Mouse (Mus musculus) heart, postnatal 0 days (tissue): Measurements from ENCODE around the gene Kazn. TPM values are rescaled to one million over a fixed set of nuclear protein-coding genes. Genes with fewer than 3 reads are reported as not detected.
A peak's percentile ranks its signal among the peaks of the same experiment; 100 is the strongest.

ENCODE experiments used
- ATAC-seq: fragments of 200-750 bp; cut with Nextera tagmentation; 2 replicates; pipeline ENCODE4 v1.8.0; 2017; ENCODE audit warnings: low read depth, moderate number of reproducible peaks, moderate library complexity; ENCODE audit not compliant: insufficient read depth
- DNase-seq: peaks from one replicate; pipeline ENCODE4 v3.0.0-alpha.2; 2016; ENCODE audit warnings: low spot score
- H3K27ac ChIP-seq: fragments of 300-500 bp; sonication (generic); 2 replicates; pipeline ENCODE4 v1.5.1; 2014; ENCODE audit warnings: low read depth, mild to moderate bottlenecking
- H3K27me3 ChIP-seq: fragments of 300-500 bp; sonication (generic); 2 replicates; pipeline ENCODE4 v1.6.1; 2014; ENCODE audit warnings: low read length, mixed read lengths; ENCODE audit not compliant: control insufficient read depth, insufficient read depth
- H3K36me3 ChIP-seq: fragments of 300-500 bp; sonication (generic); replicated peaks from 2 replicates; pipeline ENCODE4 v1.6.1; 2014; ENCODE audit warnings: low read length, mixed read lengths; ENCODE audit not compliant: control insufficient read depth, insufficient read depth
- H3K4me1 ChIP-seq: fragments of 300-500 bp; sonication (generic); 2 replicates; pipeline ENCODE4 v1.6.1; 2014; ENCODE audit warnings: antibody characterized with exemption; ENCODE audit not compliant: control insufficient read depth, insufficient read depth
- H3K4me2 ChIP-seq: fragments of 300-500 bp; sonication (generic); 2 replicates; pipeline ENCODE4 v1.6.1; 2014; ENCODE audit warnings: low read depth, mild to moderate bottlenecking, low read length, moderate library complexity
- H3K4me3 ChIP-seq: fragments of 300-500 bp; sonication (generic); 2 replicates; pipeline ENCODE4 v1.5.1; 2014; ENCODE audit warnings: low read depth, low read length
- H3K9ac ChIP-seq: fragments of 300-500 bp; sonication (generic); replicated peaks from 2 replicates; pipeline ENCODE4 v1.6.1; 2014; ENCODE audit warnings: low read depth, low read length, mixed read lengths
- H3K9me3 ChIP-seq: fragments of 300-500 bp; sonication (generic); replicated peaks from 2 replicates; pipeline ENCODE4 v1.6.1; 2016; ENCODE audit warnings: low read length; ENCODE audit not compliant: control insufficient read depth
- CTCF ChIP-seq: IDR thresholded peaks from 2 replicates; pipeline ENCODE4 v1.5.1; 2016; ENCODE audit warnings: antibody characterized with exemption, control low read depth, low read depth
- EP300 ChIP-seq: IDR thresholded peaks from 2 replicates; pipeline ENCODE4 v1.6.1; 2016; ENCODE audit warnings: antibody characterized with exemption, low read depth
- WGBS: fragments of 180-500 bp; shearing (Covaris S2); extraction: QIAGEN DNeasy Blood & Tissue Kit; methylation state at CpG from one replicate; pipeline ENCODE4 v1.1.7; 2014; 5-methylcytosine and 5-hydroxymethylcytosine counted together
- polyA plus RNA-seq: library from polyadenylated mRNA; unstranded; fragments of >200 nt; fragmentation: Nextera tagmentation; extraction: Ambion mirVana; gene quantifications from 2 replicates; pipeline ENCODE4 v1.2.1, GENCODE M21; 2015
- total RNA-seq: library from RNA; depleted of rRNA; stranded (reverse); fragments of >200 nt; gene quantifications from 2 replicates; pipeline ENCODE4 v1.2.3, GENCODE M21; 2014; ENCODE audit warnings: low replicate concordance

The Kazn gene
- total and polyA plus RNA-seq, 2 experiments from 2014 or later, result 2.5 to 19.9 TPM

GRCm38 (mm10) chr4:142160041-142160440, 79.2 kb downstream of the Kazn start:
- Histone ChIP-seq H3K9me3 (no peaks in the 10 kb centered on the region), H3K4me3 (no peak overlapping the region), H3K36me3 (no peaks in the 10 kb centered on the region), H3K4me2 (no peak overlapping the region), H3K27me3 (no peaks in the 10 kb centered on the region), H3K9ac (no peak overlapping the region), H3K27ac (no peak overlapping the region), H3K4me1 (0 out of 2 replicates have a peak, but pooled peaks cover 2% of the 10 kb centered on the region)
- ATAC-seq (peak; percentile 70), DNase-seq (peak; percentile 38)
- TF ChIP-seq CTCF (no peak), EP300 (no peak)
- WGBS, result 50% methylated on average over 8 of the region's 8 CpGs

- Histone ChIP-seq H3K9ac (no peak overlapping the region), H3K9me3 (no peaks in the 10 kb centered on the region), H3K4me1 (no peaks in the 10 kb centered on the region), H3K4me3 (no peak overlapping the region), H3K4me2 (no peak overlapping the region), H3K27ac (no peak overlapping the region), H3K27me3 (no peaks in the 10 kb centered on the region), H3K36me3 (no peaks in the 10 kb centered on the region)
- TF ChIP-seq CTCF (no peak), EP300 (peak; percentile 50; the same call in 1 of the 2 replicates)
- ATAC-seq (peak; percentile 65), DNase-seq (peak; percentile 60)
- WGBS, result 28% methylated on average over 5 of the region's 5 CpGs
These were observed 82.7 kb downstream of the Kazn start for GRCm38 (mm10) chr4:142156506-142156905.

GRCm38 (mm10) chr4:142154246-142154645, 85.0 kb downstream of the Kazn start:
- no peak for DNase-seq
- H3K9ac ChIP-seq, result no peak overlapping the region

GRCm38 (mm10) chr4:142153526-142153925, 85.7 kb downstream of the Kazn start:
- Histone ChIP-seq H3K4me3 (no peak overlapping the region), H3K36me3 (no peaks in the 10 kb centered on the region), H3K4me1 (no peaks in the 10 kb centered on the region), H3K9ac (no peak overlapping the region), H3K27me3 (no peaks in the 10 kb centered on the region), H3K4me2 (no peak overlapping the region), H3K27ac (no peak overlapping the region), H3K9me3 (no peaks in the 10 kb centered on the region)
- DNase-seq (peak; percentile 75), ATAC-seq (peak; percentile 65)
- TF ChIP-seq EP300, result no peak
- peak; percentile 100 for TF ChIP-seq CTCF
- WGBS, result 10% methylated on average over 2 of the region's 2 CpGs

More at GRCm38 (mm10) chr4:142154246-142154645, 85.0 kb downstream of the Kazn start:
- H3K4me3 ChIP-seq, result no peak overlapping the region
- TF ChIP-seq CTCF (no peak), EP300 (no peak)
- no peaks in the 10 kb centered on the region for H3K4me1 ChIP-seq
- 77% methylated on average over 11 of the region's 11 CpGs for WGBS
- H3K9me3 ChIP-seq, result no peaks in the 10 kb centered on the region
- H3K4me2 ChIP-seq, result no peak overlapping the region
- H3K36me3 ChIP-seq, result no peaks in the 10 kb centered on the region
- ATAC-seq, result no peak
- no peaks in the 10 kb centered on the region for H3K27me3 ChIP-seq
- H3K27ac ChIP-seq, result no peak overlapping the region

- Histone ChIP-seq H3K9ac (no peak overlapping the region), H3K36me3 (0 out of 2 replicates have a peak, but pooled peaks cover under 1% of the 10 kb centered on the region), H3K4me3 (no peak overlapping the region), H3K27ac (no peak overlapping the region), H3K4me2 (no peak overlapping the region), H3K9me3 (no peaks in the 10 kb centered on the region), H3K4me1 (no peaks in the 10 kb centered on the region), H3K27me3 (no peaks in the 10 kb centered on the region)
- TF ChIP-seq CTCF, result no peak
- no peak for TF ChIP-seq EP300
- WGBS, result 53% methylated on average over 8 of the region's 8 CpGs
- no peak for DNase-seq
- ATAC-seq, result 0 out of 2 replicates have a peak, but pooled peaks have one; percentile 27
These were observed 86.3 kb downstream of the Kazn start for GRCm38 (mm10) chr4:142152733-142153422.

GRCm38 (mm10) chr4:142150086-142150485, 89.1 kb downstream of the Kazn start:
- no peaks in the 10 kb centered on the region for H3K27me3 ChIP-seq
- ATAC-seq (no peak), DNase-seq (no peak)
- H3K4me3 ChIP-seq, result no peak overlapping the region
- peaks cover 17% of the 10 kb centered on the region for H3K36me3 ChIP-seq
- H3K9ac ChIP-seq, result no peak overlapping the region
- no peak overlapping the region for H3K27ac ChIP-seq
- no peaks in the 10 kb centered on the region for H3K9me3 ChIP-seq
- H3K4me2 ChIP-seq, result no peak overlapping the region
- TF ChIP-seq CTCF (no peak), EP300 (no peak)
- H3K4me1 ChIP-seq, result no peaks in the 10 kb centered on the region
- WGBS, result 66% methylated on average over 2 of the region's 2 CpGs
